ENCODE assay signal across 9 mouse cellular contexts in the genomic region with DNA sequence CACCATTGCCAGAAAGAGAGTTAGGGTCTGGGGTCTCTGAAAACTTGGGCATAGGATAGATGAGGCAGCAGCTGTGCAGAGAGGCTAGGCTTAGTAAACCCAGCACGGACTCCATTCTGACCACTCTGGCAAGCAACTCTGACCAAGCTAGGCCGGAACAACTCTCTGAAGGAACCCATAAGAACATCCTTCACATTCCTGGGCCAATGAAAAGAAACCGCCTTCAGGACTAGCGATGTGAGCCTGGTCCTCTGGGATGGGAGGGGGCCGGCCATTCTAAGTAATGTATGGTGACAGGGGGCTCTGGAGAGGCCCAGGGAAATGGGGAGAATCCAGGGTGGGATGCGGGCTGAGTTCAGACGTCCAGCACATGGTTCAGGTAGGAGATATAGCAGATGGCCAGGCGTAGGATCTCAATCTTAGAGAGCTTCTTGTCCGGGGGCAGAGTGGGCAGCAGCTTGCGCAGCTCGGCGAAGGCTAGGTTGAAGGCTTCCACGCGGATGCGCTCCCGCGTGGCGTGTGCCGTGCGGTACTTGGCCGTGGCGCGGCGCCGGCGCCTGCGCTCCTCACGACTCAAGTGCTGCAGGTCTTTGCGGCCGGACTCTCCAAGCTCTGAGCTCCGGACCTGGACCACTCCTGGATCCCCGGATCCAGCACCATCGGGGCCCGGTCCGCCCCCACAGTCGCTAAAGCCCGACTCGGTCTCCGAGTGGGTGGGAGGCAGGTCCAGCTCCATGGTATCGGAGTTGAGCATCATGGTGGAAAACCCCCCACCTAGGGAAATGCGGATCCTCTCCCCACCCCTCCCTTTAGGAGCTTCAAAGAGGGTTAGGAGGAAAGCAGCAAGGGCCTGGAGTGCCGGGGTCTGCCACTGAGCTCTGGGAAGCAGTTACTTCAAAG. TPM values are rescaled to one million over a fixed set of nuclear protein-coding genes. Genes with fewer than 3 reads are reported as not detected.
DNase-seq lines count a peak whose midpoint lies in the region; ATAC-seq and TF ChIP-seq lines count a peak whose summit lies in the region.
"Had no signal": no experiment of that assay in that cellular context is flagged by ENCODE, and none has a peak within 500 bp of the region (broad histone marks: within the 10 kb centered on the region; RNA-seq: fewer than 3 reads in every experiment).

No protein-coding gene starts in this region.

- H3K9me3 ChIP-seq in E14TG2a.4 (ENCODE audit: low read length) = no peaks in the 10 kb centered on the region
- H3K9me3 ChIP-seq in embryonic facial prominence, embryonic 13.5 days = no peaks in the 10 kb centered on the region
- no peaks in the 10 kb centered on the region for H3K9me3 ChIP-seq in limb, embryonic 11.5 days (ENCODE audit: control insufficient read depth, low read length)

- WGBS in embryonic facial prominence, embryonic 13.5 days = under 1% methylated on average over 42 of the region's 42 CpGs
- WGBS in limb, embryonic 11.5 days = 1% methylated on average over 41 of the region's 42 CpGs
- WGBS in small intestine, adult 2 months = 25% methylated on average over 42 of the region's 42 CpGs

- peaks cover 62% of the 10 kb centered on the region for H3K27me3 ChIP-seq in E14TG2a.4 (ENCODE audit: insufficient read depth, low read length)
- H3K27me3 ChIP-seq in embryonic facial prominence, embryonic 13.5 days = peaks cover 70% of the 10 kb centered on the region
- peaks cover 32% of the 10 kb centered on the region for H3K27me3 ChIP-seq in limb, embryonic 11.5 days (ENCODE audit: control insufficient read depth, insufficient read depth, low read length)
- peaks cover 11% of the 10 kb centered on the region; the same call in 1 of the 2 replicates for H3K27me3 ChIP-seq in small intestine, adult 2 months (ENCODE audit: control insufficient read depth, insufficient read depth, low read length)

- H3K27ac ChIP-seq in embryonic facial prominence, embryonic 13.5 days = no peak overlapping the region
- H3K27ac ChIP-seq in limb, embryonic 11.5 days (replicated peaks; ENCODE audit: low read depth, low read length) = no peak overlapping the region
- H3K27ac ChIP-seq in small intestine, adult 2 months (ENCODE audit: insufficient read depth, low read depth, low read length) = no peak overlapping the region

- peak overlapping the region; percentile 67 for H3K9ac ChIP-seq in embryonic facial prominence, embryonic 13.5 days
- peak overlapping the region; percentile 41; the same call in 1 of the 2 replicates for H3K9ac ChIP-seq in limb, embryonic 11.5 days (ENCODE audit: low read length)

- peak overlapping the region; percentile 73 for H3K4me3 ChIP-seq in E14TG2a.4 (replicated peaks; ENCODE audit: low read length)
- H3K4me3 ChIP-seq in embryonic facial prominence, embryonic 13.5 days = peak overlapping the region; percentile 43
- H3K4me3 ChIP-seq in limb, embryonic 11.5 days (ENCODE audit: low read depth, low read length) = peak overlapping the region; percentile 22
- H3K4me3 ChIP-seq in small intestine, adult 2 months (ENCODE audit: low read depth, low read length) = peak overlapping the region; percentile 27

- TF ChIP-seq CTCF in E14TG2a.4 (conservative IDR thresholded peaks at IDR 0.05; ENCODE audit: low read length) = no peak
- TF ChIP-seq CTCF in small intestine, adult 2 months (IDR thresholded peaks at IDR 0.05; ENCODE audit: extremely low read depth, insufficient read length, insufficient replicate concordance, low read depth, low read length) = no peak

- H3K36me3 ChIP-seq in E14TG2a.4 (ENCODE audit: insufficient read depth, low read length) = no peaks in the 10 kb centered on the region
- H3K36me3 ChIP-seq in embryonic facial prominence, embryonic 13.5 days = no peaks in the 10 kb centered on the region
- no peaks in the 10 kb centered on the region for H3K36me3 ChIP-seq in limb, embryonic 11.5 days (ENCODE audit: control insufficient read depth, insufficient read depth, low read length)
- no peaks in the 10 kb centered on the region for H3K36me3 ChIP-seq in small intestine, adult 2 months (ENCODE audit: control insufficient read depth, insufficient read depth, low read length)

- peak; percentile 56 for DNase-seq in embryo, embryonic 11 days
- no peak for DNase-seq in embryo, embryonic 10 days (ENCODE audit: low spot score)
- peak; percentile 43 for DNase-seq in limb, embryonic 11.5 days (ENCODE audit: low spot score)
- DNase-seq in adrenal gland, postnatal 4 days (ENCODE audit: low spot score in 2 of 2) = no peak
- DNase-seq in T-cell, adult 2 months (ENCODE audit: low spot score) = no peak

- ATAC-seq in embryonic facial prominence, embryonic 13.5 days (ENCODE audit: insufficient number of reproducible peaks, insufficient read depth, low FRiP score, low TSS enrichment, low read depth) = no peak
- ATAC-seq in limb, embryonic 11.5 days (ENCODE audit: insufficient number of reproducible peaks, low FRiP score, low TSS enrichment, low read depth) = no peak

- H3K4me1 ChIP-seq in E14TG2a.4 (replicated peaks; ENCODE audit: low read depth, low read length) = peaks cover 42% of the 10 kb centered on the region
- peaks cover 38% of the 10 kb centered on the region for H3K4me1 ChIP-seq in embryonic facial prominence, embryonic 13.5 days
- H3K4me1 ChIP-seq in limb, embryonic 11.5 days (ENCODE audit: control insufficient read depth, insufficient read depth, low read length) = peaks cover 5% of the 10 kb centered on the region; the same call in 1 of the 2 replicates
- H3K4me1 ChIP-seq in small intestine, adult 2 months (ENCODE audit: control insufficient read depth, insufficient read depth, insufficient read length, low read length) = peaks cover 9% of the 10 kb centered on the region

- peak overlapping the region; percentile 73 for H3K4me2 ChIP-seq in embryonic facial prominence, embryonic 13.5 days
- H3K4me2 ChIP-seq in limb, embryonic 11.5 days (ENCODE audit: low read depth, severe bottlenecking) = peak overlapping the region; percentile 63

- TF ChIP-seq POLR2A in small intestine, adult 2 months (IDR thresholded peaks at IDR 0.05; ENCODE audit: low read depth, low read length) = no peak

RNA-seq across cellular contexts. Expression of a gene that starts 3.6 kb away (rescaled TPM):
- polyA plus RNA-seq in embryonic facial prominence, embryonic 13.5 days (2015; fragmentation: Nextera tagmentation; extraction: Ambion mirVana) = 0.66 and 1.5 TPM in 2 replicates
- polyA plus RNA-seq in limb, embryonic 11.5 days (2014; fragmentation: Nextera tagmentation; extraction: Ambion mirVana) = not detected in 2 replicates
- 0.10 and 0.13 TPM in 2 replicates for polyA plus RNA-seq in small intestine, adult 2 months (2012; rRNA removed)
- under 1 TPM in 1 of 2 experiments, not detected in 1; 0.31 TPM for total RNA-seq in adrenal gland, postnatal 4 days (2021)
- polyA plus RNA-seq: C2C12 had no signal

RNA-seq across cellular contexts. Expression of a gene that starts 25.5 kb away (rescaled TPM):
- 22.1 and 25.2 TPM in 2 replicates for polyA plus RNA-seq in embryonic facial prominence, embryonic 13.5 days (2015; fragmentation: Nextera tagmentation; extraction: Ambion mirVana)
- polyA plus RNA-seq in limb, embryonic 11.5 days (2014; fragmentation: Nextera tagmentation; extraction: Ambion mirVana) = 23.3 and 26.3 TPM in 2 replicates
- 1.4 and 1.6 TPM in 2 replicates for polyA plus RNA-seq in small intestine, adult 2 months (2012; rRNA removed)
- total RNA-seq in adrenal gland, postnatal 4 days (2021) = 10 to 100 TPM; 16.2 to 18.7 TPM

RNA-seq across cellular contexts. Expression of a gene that starts 28.5 kb away (rescaled TPM):
- polyA plus RNA-seq in embryonic facial prominence, embryonic 13.5 days (2015; fragmentation: Nextera tagmentation; extraction: Ambion mirVana) = 216 and 239 TPM in 2 replicates
- 173 and 197 TPM in 2 replicates for polyA plus RNA-seq in limb, embryonic 11.5 days (2014; fragmentation: Nextera tagmentation; extraction: Ambion mirVana)
- 25.0 and 46.0 TPM in 2 replicates for polyA plus RNA-seq in small intestine, adult 2 months (2012; rRNA removed)
- total RNA-seq in adrenal gland, postnatal 4 days (2021) = 100 to 1,000 TPM; 187 to 205 TPM

RNA-seq across cellular contexts. Expression of a gene that starts 28.8 kb away (rescaled TPM):
- 103 and 106 TPM in 2 replicates for polyA plus RNA-seq in embryonic facial prominence, embryonic 13.5 days (2015; fragmentation: Nextera tagmentation; extraction: Ambion mirVana)
- polyA plus RNA-seq in limb, embryonic 11.5 days (2014; fragmentation: Nextera tagmentation; extraction: Ambion mirVana) = 86.8 and 89.2 TPM in 2 replicates
- 46.4 and 118 TPM in 2 replicates for polyA plus RNA-seq in small intestine, adult 2 months (2012; rRNA removed)
- 100 to 1,000 TPM; 148 to 154 TPM for total RNA-seq in adrenal gland, postnatal 4 days (2021)

Comparison
In these comparisons a context has a peak if more than half of its experiments do, and no peak if none do; other contexts are left out.
1. DNase-seq: peak in embryo, embryonic 11 days (single experiment) and limb, embryonic 11.5 days (single experiment); none in embryo, embryonic 10 days (single experiment), adrenal gland, postnatal 4 days (0 of 2) and T-cell, adult 2 months (single experiment).
2. H3K4me3 ChIP-seq: peak in every context shown above with its lines; median percentile 73 in E14TG2a.4; 43 in embryonic facial prominence, embryonic 13.5 days; 27 in small intestine, adult 2 months; 22 in limb, embryonic 11.5 days.